Mouse (Mus musculus): ENCODE results near the gene Kif6.

The Kif6 gene

DNA sequence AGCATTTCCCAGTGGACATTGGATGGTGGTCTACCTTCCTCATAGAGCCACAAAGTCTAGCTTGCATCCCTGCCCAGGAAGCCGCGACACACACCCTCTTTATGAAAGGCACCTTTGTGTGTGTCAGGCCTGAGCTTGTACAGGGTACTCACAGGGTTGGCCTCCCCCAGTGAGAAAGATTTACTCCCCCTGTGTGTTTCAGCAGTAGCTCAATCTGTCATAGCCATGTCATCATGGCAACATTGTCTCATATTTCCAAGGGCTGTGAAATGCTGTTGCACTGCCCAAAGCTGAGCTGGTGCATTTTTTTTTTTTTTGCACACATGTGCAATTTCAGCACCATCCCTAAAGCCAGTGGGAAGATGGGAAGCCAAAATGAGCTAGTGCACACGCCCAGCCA lies 224.3 kb downstream of the Kif6 start:
- no peak for DNase-seq (ENCODE audit: low read depth, low spot score)

GRCm38 (mm10) chr17:49851210-49851609 lies 236.3 kb downstream of the Kif6 start:
- DNase-seq (ENCODE audit: low read depth, low spot score) = no peak

DNA sequence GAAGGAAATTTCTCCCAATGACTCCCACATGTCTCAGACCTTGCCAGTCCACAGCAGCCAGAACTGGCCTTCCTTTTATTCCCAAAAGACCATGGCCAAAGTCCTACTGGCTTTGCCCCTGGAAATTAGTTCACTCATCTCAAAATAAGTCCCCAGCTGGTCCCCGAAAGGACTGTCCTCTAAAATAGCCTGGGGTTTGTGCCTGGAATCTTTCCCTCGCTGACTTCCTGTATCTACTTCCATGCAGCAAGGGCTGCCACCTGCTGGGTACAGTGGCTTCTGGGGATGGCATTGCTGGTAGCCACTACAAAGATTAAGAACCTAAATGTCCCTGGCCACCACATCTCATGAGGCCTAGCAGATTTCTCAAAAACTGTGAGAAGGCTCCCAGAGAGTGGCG lies 237.2 kb downstream of the Kif6 start:
- no peak for DNase-seq (ENCODE audit: low read depth, low spot score)

DNA sequence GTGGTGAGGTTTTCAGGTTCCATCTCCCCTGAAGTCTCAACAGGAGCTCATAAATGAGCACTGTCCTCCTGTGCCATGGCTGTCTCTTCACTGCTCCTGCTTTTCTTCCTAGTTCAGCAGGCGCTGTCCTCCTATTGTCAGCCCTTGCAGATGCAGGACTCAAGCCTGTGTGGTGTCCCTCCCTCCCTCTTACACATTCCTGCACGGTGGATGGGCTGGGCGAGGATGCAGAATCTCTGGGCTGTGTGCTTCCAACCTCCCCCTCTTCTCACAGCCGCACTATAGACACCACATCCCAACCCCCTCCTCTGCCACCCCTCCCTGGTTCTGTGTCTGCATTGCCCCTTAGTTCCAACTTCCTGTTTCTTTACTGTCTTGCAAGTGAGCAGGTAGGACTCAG lies 240.8 kb downstream of the Kif6 start:
- no peak for DNase-seq (ENCODE audit: low read depth, low spot score)

GRCm38 (mm10) chr17:49860057-49860816 lies 245.3 kb downstream of the Kif6 start:
- DNase-seq (ENCODE audit: low read depth, low spot score) = no peak

- no peak for DNase-seq (ENCODE audit: low read depth, low spot score)
These were observed 248.7 kb downstream of the Kif6 start for GRCm38 (mm10) chr17:49863597-49863996.

- no peak for DNase-seq (ENCODE audit: low read depth, low spot score)
These were observed 250.7 kb downstream of the Kif6 start for GRCm38 (mm10) chr17:49865604-49866003.

DNA sequence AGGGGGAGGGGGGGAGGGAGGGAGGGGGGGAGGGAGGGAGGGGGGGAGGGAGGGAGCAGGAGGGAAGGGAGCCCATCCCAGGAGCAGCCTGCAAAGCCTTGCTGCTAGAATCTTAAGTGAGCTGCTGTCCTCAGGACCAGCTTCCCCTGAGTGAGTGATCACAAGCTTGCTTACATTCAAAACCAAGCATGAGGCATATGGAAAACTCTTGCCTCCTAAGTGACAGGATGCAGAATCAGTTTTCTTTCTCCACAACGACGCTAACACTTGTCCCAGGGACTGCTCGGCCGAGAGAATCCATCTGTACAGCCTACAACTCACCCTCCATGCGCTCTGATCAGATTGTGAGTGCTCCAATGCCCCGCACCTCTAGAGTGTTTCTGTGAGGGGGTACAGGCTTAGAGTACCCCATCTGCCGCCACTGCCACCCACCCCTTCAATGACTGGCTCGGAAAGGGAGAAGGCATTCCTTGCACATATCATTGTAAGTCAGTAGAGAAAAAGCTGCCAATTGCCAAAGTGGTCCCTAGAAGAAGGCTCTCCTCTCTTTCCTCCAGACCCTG lies 251.8 kb downstream of the Kif6 start:
- DNase-seq (ENCODE audit: low read depth, low spot score) = no peak

- DNase-seq (ENCODE audit: low read depth, low spot score) = no peak
These were observed 252.6 kb downstream of the Kif6 start for GRCm38 (mm10) chr17:49867321-49868137.

DNA sequence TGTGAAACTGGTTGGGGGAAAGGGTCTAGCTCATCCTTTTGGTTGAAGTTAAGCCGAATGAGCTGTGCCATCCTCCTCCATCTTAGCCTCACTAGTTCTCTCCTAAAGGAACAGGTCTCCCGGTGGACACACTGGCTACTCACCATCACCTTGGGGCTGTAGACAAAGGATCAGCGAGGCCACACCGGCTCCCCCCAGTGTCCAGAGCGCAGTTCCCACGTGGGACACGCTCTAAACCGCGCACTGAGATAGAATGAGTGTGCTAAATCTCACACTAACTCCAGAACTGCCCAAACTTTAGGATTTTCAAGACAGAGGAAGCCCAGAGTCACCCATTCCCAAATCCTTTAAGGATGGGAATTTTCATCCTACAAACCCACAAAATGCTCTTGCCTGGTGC lies 254.3 kb downstream of the Kif6 start:
- no peak for DNase-seq (ENCODE audit: low read depth, low spot score)

GRCm38 (mm10) chr17:49872305-49872704 lies 257.4 kb downstream of the Kif6 start:
- no peak for DNase-seq (ENCODE audit: low read depth, low spot score)

DNA sequence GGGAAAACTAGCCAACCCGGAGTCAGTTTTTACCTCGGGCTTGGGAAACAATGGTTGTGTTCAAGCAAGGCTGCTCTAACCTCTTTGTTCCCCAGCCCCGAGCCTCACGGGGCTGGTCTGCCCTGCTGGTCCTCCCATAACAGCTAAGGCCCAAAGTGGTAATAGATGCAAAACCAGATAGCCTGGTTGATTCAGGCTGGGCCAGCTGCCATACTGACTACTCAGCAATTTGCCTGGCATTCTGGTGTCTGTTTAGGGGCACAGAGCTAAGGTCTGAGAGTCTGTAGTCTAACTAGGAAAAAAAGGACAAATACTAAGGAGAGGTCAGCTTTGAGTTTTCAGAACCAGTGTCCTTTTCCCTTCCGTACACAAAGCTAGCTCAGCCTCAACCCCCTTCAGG lies 259.8 kb downstream of the Kif6 start:
- DNase-seq (ENCODE audit: low read depth, low spot score) = no peak

DNA sequence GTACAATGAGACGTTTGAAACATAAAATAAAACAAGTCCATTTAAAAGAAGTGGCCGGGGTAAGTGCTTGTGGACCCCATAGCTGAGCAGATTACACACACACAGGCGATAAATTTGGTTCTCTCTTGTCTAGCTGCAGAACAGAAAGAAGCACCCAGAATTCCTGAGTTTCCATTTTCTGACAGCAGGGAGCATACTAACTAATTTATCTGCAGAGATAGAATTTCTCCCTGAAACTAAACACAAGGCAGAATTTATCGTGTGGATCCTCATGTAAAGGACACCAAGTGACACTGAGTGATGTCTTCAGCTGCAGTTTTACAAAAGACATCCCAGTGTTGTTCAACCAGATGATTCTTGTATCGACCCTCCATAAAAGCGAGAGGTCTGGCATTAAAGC lies 260.5 kb downstream of the Kif6 start:
- no peak for DNase-seq (ENCODE audit: low read depth, low spot score)

DNA sequence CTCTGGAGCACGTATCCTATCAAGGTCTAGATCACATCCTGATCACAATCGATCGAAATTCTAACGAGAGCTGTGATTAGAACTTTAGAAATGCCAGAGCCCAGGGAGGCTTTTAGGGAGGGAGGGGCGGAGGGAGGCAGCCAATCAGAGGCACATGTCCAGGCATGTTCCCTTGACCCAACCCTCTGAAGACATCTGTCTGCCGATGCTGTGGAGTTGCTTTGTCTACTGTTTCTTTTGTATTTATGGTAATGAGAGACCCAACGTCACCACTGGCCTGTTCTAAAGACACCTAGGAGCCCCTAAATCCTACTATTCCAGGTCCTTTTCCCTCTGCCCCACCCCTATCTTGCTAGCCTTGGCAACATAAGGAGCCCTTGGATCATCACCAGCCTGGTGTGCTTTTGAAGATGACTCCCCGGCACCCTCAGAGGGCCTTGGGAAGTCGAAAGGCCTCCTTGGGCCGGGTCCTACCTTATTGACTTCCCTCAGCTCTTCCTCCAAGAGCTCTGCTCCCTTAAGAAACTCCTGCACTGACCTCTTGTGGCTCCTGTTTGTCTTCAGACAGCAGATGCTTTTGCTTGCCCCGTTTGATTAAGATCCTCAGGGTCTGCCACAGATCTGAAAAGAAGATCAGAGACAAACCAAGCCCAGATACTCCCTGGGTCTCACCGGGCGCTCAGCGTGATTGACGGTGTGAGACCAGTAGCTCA lies 261.2 kb downstream of the Kif6 start:
- no peak for DNase-seq (ENCODE audit: low read depth, low spot score)

DNA sequence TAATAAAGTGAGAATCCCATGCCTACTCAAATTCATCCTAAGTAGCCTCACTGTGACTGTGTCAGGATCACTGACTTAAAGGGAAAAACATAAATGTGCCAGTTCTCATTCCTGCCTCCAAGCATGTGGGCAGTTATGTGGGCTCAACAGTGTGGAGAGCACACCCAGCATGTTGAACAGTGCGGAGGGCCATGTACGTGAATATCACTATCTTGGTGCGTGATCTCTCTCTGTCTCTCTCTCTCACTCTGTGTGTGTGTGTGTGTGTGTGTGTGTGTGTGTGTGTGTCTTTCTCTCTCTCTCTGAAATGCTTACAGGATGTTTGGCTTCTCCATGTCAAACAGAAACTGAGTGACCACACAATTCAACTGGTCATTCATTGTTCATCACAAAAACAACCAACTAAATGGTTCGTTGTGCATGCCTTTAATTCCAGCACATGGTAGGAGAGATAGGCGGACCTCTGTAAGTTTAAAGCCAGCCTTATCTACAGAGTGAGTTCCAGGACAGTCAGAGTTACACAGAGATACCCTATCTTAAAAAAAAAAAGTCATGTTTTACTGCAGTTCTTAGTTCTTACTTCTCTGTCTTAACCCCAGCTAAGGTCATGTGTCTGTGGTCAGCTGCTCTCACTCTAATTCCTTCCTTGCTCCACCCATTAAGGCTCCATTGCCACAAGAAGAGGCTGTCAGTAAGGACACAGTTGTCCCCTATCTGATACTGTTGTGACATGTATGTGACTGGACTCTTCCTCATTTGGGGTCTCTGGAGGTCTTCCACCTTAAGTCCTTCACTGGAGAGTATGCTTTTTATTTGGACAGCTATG lies 266.2 kb downstream of the Kif6 start:
- no peak for DNase-seq (ENCODE audit: low read depth, low spot score)

GRCm38 (mm10) chr17:49881796-49882195 lies 266.9 kb downstream of the Kif6 start:
- DNase-seq (ENCODE audit: low read depth, low spot score) = no peak

- no peak for DNase-seq (ENCODE audit: low read depth, low spot score)
These were observed 268.3 kb downstream of the Kif6 start for GRCm38 (mm10) chr17:49883136-49883755.

DNA sequence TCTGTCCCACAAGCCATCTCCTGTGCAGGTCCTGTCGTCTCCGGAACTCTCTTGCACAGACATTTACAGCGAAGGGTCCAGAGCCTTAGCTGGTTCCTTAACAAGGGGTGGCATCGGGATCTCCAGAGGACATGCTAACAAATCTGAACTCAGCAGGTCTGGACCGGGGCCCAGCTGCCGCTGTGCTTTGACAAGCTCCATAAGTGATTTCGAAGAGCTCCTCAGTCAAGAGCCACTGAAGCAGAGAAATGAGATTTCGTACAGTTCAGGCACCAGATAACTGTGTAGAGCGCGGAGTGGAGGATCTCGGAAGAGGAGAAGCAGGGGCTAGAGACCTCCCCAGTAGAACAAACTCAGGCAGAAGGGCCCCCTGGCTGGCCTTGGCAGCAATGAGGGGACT lies 270.1 kb downstream of the Kif6 start:
- no peak for DNase-seq (ENCODE audit: low read depth, low spot score)

- DNase-seq (ENCODE audit: low read depth, low spot score) = no peak
These were observed 274.7 kb downstream of the Kif6 start for GRCm38 (mm10) chr17:49889629-49890028.

DNA sequence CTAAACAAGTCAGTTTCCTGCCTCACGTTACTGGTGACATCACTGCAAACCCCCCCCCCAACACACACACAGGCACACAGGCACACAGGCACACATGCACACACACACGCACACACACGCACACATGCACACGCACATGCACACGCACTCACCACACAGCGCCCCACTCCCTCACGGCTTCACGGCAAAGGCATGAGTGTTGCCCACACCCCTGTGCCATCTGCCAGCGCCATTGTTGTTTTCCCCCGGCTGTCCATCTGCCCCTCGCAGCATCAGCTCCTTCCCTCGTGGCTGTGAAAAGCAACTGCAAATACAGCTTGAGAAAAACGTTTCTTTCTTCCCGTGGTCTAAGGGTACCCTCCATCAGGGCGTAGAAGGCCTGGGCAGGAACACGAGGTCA lies 275.9 kb downstream of the Kif6 start:
- no peak for DNase-seq (ENCODE audit: low read depth, low spot score)

GRCm38 (mm10) chr17:49892390-49892789 lies 277.5 kb downstream of the Kif6 start:
- no peak for DNase-seq (ENCODE audit: low read depth, low spot score)

Measured in CD4-positive, CD25-positive, alpha-beta regulatory T cell, adult 2 months (primary cell).